Mouse (Mus musculus) heart, adult 11 months (tissue): ENCODE measurements around the gene Gdpd5.
A peak's percentile ranks its signal among the peaks of the same experiment; 100 is the strongest.
"Not testable (repeated sequence)": the region's sequence is repeated elsewhere in the genome, so short reads cannot be mapped to it uniquely, and the experiment has no call there.

Experiments used
- DNase-seq: peaks from one replicate; pipeline ENCODE4 v3.0.0; 2022

The Gdpd5 gene

GRCm38 (mm10) chr7:99483271-99483923 lies 102.2 kb downstream of the Gdpd5 start, which contains the start of gene Rps3:
TSS of gene Rps3 (minus strand) at chr7:99483738.
- peak; percentile 99 for DNase-seq

GRCm38 (mm10) chr7:99483924-99484319 lies 102.7 kb downstream of the Gdpd5 start:
- DNase-seq = no peak

DNA sequence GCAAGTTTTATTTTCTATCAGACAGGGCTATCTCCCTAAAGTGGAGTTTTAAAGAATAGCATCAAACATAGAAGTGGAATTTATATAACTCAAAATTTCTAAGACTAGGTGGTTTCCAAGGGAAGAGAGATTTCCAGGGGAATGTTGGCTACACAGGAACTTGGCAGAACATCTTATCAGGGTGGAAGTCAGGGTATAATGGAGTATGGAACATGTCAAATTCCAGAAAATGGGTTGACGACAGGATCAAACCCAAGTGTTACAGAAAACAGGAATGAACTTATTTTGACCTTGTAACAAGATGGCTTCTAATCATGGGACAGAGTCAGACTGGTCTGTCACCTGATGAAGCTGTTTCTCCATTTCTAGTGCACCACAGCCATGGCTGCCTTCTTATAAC lies 103.5 kb downstream of the Gdpd5 start:
- DNase-seq = peak; percentile 90

- DNase-seq = no peak
Observed at GRCm38 (mm10) chr7:99489708-99490107, 108.5 kb downstream of the Gdpd5 start.

DNA sequence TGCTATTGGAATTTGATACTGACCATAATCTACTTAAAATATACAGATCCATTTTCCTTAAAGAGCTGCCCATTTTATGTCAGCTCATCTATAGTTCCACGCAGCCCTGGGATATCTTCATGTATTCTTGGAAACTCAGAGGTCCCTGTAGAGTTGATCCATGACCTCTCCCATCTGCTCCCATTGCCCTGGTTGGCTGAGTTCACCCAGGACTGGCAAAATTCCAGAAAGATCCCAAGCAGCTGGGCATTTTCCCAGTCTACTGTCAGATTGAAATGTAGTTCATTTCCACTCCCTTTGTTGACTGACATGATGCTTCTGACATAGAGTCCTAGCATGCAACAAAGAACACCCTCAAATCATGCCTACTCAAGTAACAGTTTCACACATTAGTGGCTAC lies 117.9 kb downstream of the Gdpd5 start:
- no peak for DNase-seq

DNA sequence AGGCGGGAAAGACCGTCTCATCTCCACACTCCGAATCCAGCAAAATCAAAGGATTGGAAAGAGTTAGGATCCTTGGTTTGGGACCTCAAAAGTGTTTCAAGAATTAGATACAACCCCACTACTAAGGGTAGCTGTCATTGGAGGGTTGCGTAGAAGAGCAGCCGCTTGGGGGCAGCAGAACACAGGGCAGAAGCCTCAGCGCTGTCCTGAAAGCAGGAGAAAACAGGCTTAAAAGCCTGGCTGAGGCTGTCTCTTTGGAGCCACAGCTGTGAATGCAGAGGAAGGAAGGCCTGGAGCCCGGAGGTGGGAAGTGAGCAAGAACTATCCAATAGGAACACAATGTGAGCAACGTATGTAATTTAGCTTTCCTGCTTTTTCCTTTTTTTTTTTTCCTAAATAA lies 119.0 kb downstream of the Gdpd5 start:
- peak; percentile 97 for DNase-seq

- peak; percentile 86 for DNase-seq
Observed at GRCm38 (mm10) chr7:99500655-99501054, 119.4 kb downstream of the Gdpd5 start.

DNA sequence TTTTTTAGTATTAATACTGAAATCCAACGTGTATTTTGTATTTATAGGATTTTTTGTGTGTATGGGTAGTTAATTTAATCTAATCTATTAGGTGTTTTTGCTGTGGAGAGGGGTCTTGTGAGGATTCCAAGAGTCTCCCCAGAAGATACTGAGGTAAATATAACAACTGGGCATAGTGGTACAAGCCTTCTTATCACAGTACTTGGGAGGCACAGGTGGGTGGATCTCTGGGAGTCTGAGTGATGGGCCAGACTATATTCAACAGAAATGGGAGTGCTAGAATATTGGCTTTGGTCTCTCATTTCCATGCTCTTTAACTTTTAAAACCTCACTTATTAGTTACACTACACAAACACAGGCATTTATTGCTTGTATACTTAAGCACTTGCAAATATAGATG lies 119.9 kb downstream of the Gdpd5 start:
- DNase-seq = no peak

DNA sequence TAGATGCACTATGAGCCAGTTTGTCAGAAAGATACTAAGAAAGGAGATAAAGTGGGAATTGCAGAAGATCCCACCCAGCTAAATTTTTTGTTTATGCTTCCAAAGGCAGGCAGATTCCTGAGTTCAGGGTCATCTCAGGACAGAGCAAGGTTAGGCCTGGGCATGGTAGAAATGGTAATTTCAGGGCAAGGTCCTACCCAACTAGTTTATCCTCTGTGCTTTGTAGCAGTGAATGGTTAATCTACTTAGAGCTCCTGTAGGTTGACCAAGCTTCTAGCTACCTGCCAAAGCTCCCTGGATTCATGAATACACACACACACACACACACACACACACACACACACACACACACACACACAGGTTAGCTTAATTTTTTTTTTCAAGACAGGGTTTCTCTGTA lies 123.3 kb downstream of the Gdpd5 start:
- DNase-seq = no peak

DNA sequence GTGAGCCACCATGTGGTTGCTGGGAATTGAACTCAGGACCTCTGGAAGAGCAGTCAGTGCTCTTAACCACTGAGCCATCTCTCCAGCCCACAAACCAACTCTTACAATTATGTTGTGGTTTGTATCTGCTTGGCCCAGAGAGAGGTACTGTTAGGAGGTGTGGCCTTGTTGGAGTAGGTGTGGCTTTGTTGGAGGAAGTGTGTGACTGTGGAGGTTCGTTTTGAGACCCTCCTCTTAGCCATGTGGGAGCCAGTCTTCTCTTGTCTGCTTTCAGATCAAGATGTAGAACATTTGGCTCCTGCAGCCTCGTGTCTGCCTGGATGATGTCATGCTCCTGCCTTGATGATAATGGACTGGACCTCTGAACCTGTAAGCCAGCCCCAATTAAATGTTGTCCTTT lies 127.0 kb downstream of the Gdpd5 start:
- not testable (repeated sequence) for DNase-seq

DNA sequence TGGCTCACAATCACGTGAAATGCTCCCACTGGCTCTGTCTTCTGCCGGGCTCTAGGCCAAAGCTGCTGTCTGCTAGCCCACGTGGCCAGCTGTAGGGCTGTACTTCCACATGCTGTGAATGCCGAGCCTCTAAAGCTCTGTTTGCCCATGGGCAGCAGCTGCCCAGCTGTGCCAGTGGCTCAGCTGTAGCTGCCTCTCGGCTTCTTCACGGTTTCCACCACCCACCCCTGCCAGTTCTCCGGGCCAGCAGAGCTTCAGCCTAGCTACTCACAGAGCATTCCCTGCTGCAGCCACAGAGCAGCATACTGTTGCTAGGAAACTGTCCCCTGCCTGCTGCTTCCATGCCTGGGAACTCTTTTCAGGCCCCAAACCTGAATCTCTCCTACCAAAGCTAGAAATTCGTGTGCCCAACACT lies 128.9 kb downstream of the Gdpd5 start:
- peak; percentile 97 for DNase-seq
